Mouse (Mus musculus) E14TG2a.4 (cell line): ENCODE measurements at regions not wholly inside any gene's neighbourhood (a gene's known extent, or its start where the extent isn't known, plus 50 kb on each side); places are given as distances from the start of the nearest gene placed in this dataset.

Source experiments
- CTCF ChIP-seq: conservative IDR thresholded peaks from 2 replicates; pipeline ENCODE4 v1.5.1; 2014; ENCODE audit warnings: low read length
- NANOG ChIP-seq: IDR thresholded peaks from 2 replicates; pipeline ENCODE4 v1.6.1; 2014; ENCODE audit warnings: borderline replicate concordance, low read length, mixed read lengths
- POU5F1 ChIP-seq: IDR thresholded peaks from 2 replicates; pipeline ENCODE4 v1.6.1; 2014; ENCODE audit warnings: low read length, borderline replicate concordance

- TF ChIP-seq CTCF (no peak), NANOG (no peak), POU5F1 (no peak)
Measured at GRCm38 (mm10) chr11:111706882-111707281, 640.9 kb downstream of the Kcnj2 start.
